Mouse (Mus musculus): Measurements from ENCODE around the gene Arpp19.

Gene Arpp19

GRCm38 (mm10) chr9:75037451-75038356, at the start of gene Arpp19:
TSS of gene Arpp19 (plus strand) at chr9:75037614.
- Histone ChIP-seq H3K9me3 (ENCODE audit: low read length) (no peaks in the 10 kb centered on the region), H3K36me3 (ENCODE audit: insufficient read depth, low read length) (peaks cover 17% of the 10 kb centered on the region; the same call in 1 of the 2 replicates), H3K4me3 (replicated peaks; ENCODE audit: low read length) (peak within 1 kb of the TSS; percentile 97), H3K27me3 (ENCODE audit: insufficient read depth, low read length) (no peaks in the 10 kb centered on the region), H3K4me1 (replicated peaks; ENCODE audit: low read depth, low read length) (peaks cover 32% of the 10 kb centered on the region)
- no peak for TF ChIP-seq NANOG (IDR thresholded peaks at IDR 0.05; ENCODE audit: borderline replicate concordance, low read length)
- TF ChIP-seq POU5F1 (IDR thresholded peaks at IDR 0.05; ENCODE audit: borderline replicate concordance, low read length): no peak
- TF ChIP-seq CTCF (conservative IDR thresholded peaks at IDR 0.05; ENCODE audit: low read length): no peak

- Histone ChIP-seq H3K4me1 (replicated peaks; ENCODE audit: low read depth, low read length) (no peaks in the 10 kb centered on the region; the same call in 1 of the 2 replicates), H3K4me3 (replicated peaks; ENCODE audit: low read length) (no peak overlapping the region), H3K36me3 (ENCODE audit: insufficient read depth, low read length) (no peaks in the 10 kb centered on the region), H3K9me3 (ENCODE audit: low read length) (no peaks in the 10 kb centered on the region), H3K27me3 (ENCODE audit: insufficient read depth, low read length) (no peaks in the 10 kb centered on the region)
- TF ChIP-seq POU5F1 (IDR thresholded peaks at IDR 0.05; ENCODE audit: borderline replicate concordance, low read length) (no peak), NANOG (IDR thresholded peaks at IDR 0.05; ENCODE audit: borderline replicate concordance, low read length) (no peak), CTCF (conservative IDR thresholded peaks at IDR 0.05; ENCODE audit: low read length) (no peak)
These were observed 48.4 kb upstream of the Arpp19 start for GRCm38 (mm10) chr9:74988893-74989460.

- no peak overlapping the region for H3K4me3 ChIP-seq (replicated peaks; ENCODE audit: low read length)
- H3K9me3 ChIP-seq (ENCODE audit: low read length): no peaks in the 10 kb centered on the region
- H3K36me3 ChIP-seq (ENCODE audit: insufficient read depth, low read length): no peaks in the 10 kb centered on the region
- TF ChIP-seq NANOG (IDR thresholded peaks at IDR 0.05; ENCODE audit: borderline replicate concordance, low read length) (no peak), CTCF (conservative IDR thresholded peaks at IDR 0.05; ENCODE audit: low read length) (no peak)
- no peaks in the 10 kb centered on the region for H3K27me3 ChIP-seq (ENCODE audit: insufficient read depth, low read length)
- peaks cover 3% of the 10 kb centered on the region for H3K4me1 ChIP-seq (replicated peaks; ENCODE audit: low read depth, low read length)
These were observed 47.4 kb upstream of the Arpp19 start for GRCm38 (mm10) chr9:74989990-74990389.

- H3K27me3 ChIP-seq (ENCODE audit: insufficient read depth, low read length): no peaks in the 10 kb centered on the region
- no peaks in the 10 kb centered on the region for H3K36me3 ChIP-seq (ENCODE audit: insufficient read depth, low read length)
- H3K4me1 ChIP-seq (replicated peaks; ENCODE audit: low read depth, low read length): peaks cover 42% of the 10 kb centered on the region
- TF ChIP-seq NANOG (IDR thresholded peaks at IDR 0.05; ENCODE audit: borderline replicate concordance, low read length) (no peak), CTCF (conservative IDR thresholded peaks at IDR 0.05; ENCODE audit: low read length) (no peak), POU5F1 (IDR thresholded peaks at IDR 0.05; ENCODE audit: borderline replicate concordance, low read length) (no peak)
- no peaks in the 10 kb centered on the region for H3K9me3 ChIP-seq (ENCODE audit: low read length)
- no peak overlapping the region for H3K4me3 ChIP-seq (replicated peaks; ENCODE audit: low read length)
These were observed 42.7 kb upstream of the Arpp19 start for GRCm38 (mm10) chr9:74994611-74995257.

GRCm38 (mm10) chr9:74996349-74996748, 41.1 kb upstream of the Arpp19 start:
- TF ChIP-seq POU5F1 (IDR thresholded peaks at IDR 0.05; ENCODE audit: borderline replicate concordance, low read length): no peak
- TF ChIP-seq NANOG (IDR thresholded peaks at IDR 0.05; ENCODE audit: borderline replicate concordance, low read length): no peak
- TF ChIP-seq CTCF (conservative IDR thresholded peaks at IDR 0.05; ENCODE audit: low read length): no peak
- Histone ChIP-seq H3K4me1 (replicated peaks; ENCODE audit: low read depth, low read length) (peaks cover 52% of the 10 kb centered on the region), H3K9me3 (ENCODE audit: low read length) (no peaks in the 10 kb centered on the region)

GRCm38 (mm10) chr9:74997976-74998375, 39.4 kb upstream of the Arpp19 start:
- Histone ChIP-seq H3K36me3 (ENCODE audit: insufficient read depth, low read length) (no peaks in the 10 kb centered on the region), H3K4me1 (replicated peaks; ENCODE audit: low read depth, low read length) (peaks cover 52% of the 10 kb centered on the region), H3K4me3 (replicated peaks; ENCODE audit: low read length) (no peak overlapping the region), H3K27me3 (ENCODE audit: insufficient read depth, low read length) (no peaks in the 10 kb centered on the region), H3K9me3 (ENCODE audit: low read length) (no peaks in the 10 kb centered on the region)
- TF ChIP-seq NANOG (IDR thresholded peaks at IDR 0.05; ENCODE audit: borderline replicate concordance, low read length): peak; percentile 36; the same call in 1 of the 2 replicates
- no peak for TF ChIP-seq CTCF (conservative IDR thresholded peaks at IDR 0.05; ENCODE audit: low read length)

More at GRCm38 (mm10) chr9:74996349-74996748, 41.1 kb upstream of the Arpp19 start:
- no peaks in the 10 kb centered on the region for H3K27me3 ChIP-seq (ENCODE audit: insufficient read depth, low read length)
- no peaks in the 10 kb centered on the region for H3K36me3 ChIP-seq (ENCODE audit: insufficient read depth, low read length)
- H3K4me3 ChIP-seq (replicated peaks; ENCODE audit: low read length): no peak overlapping the region

GRCm38 (mm10) chr9:75001006-75001405, 36.4 kb upstream of the Arpp19 start:
- no peaks in the 10 kb centered on the region for H3K9me3 ChIP-seq (ENCODE audit: low read length)
- no peak overlapping the region for H3K4me3 ChIP-seq (replicated peaks; ENCODE audit: low read length)
- no peaks in the 10 kb centered on the region for H3K27me3 ChIP-seq (ENCODE audit: insufficient read depth, low read length)
- H3K36me3 ChIP-seq (ENCODE audit: insufficient read depth, low read length): no peaks in the 10 kb centered on the region
- peaks cover 45% of the 10 kb centered on the region for H3K4me1 ChIP-seq (replicated peaks; ENCODE audit: low read depth, low read length)
- TF ChIP-seq POU5F1 (IDR thresholded peaks at IDR 0.05; ENCODE audit: borderline replicate concordance, low read length): no peak
- TF ChIP-seq CTCF (conservative IDR thresholded peaks at IDR 0.05; ENCODE audit: low read length): no peak

GRCm38 (mm10) chr9:75001611-75002204, 35.7 kb upstream of the Arpp19 start:
- H3K27me3 ChIP-seq (ENCODE audit: insufficient read depth, low read length): no peaks in the 10 kb centered on the region
- H3K4me3 ChIP-seq (replicated peaks; ENCODE audit: low read length): no peak overlapping the region
- TF ChIP-seq CTCF (conservative IDR thresholded peaks at IDR 0.05; ENCODE audit: low read length): no peak
- no peak for TF ChIP-seq NANOG (IDR thresholded peaks at IDR 0.05; ENCODE audit: borderline replicate concordance, low read length)
- no peak for TF ChIP-seq POU5F1 (IDR thresholded peaks at IDR 0.05; ENCODE audit: borderline replicate concordance, low read length)
- H3K9me3 ChIP-seq (ENCODE audit: low read length): no peaks in the 10 kb centered on the region
- no peaks in the 10 kb centered on the region for H3K36me3 ChIP-seq (ENCODE audit: insufficient read depth, low read length)
- peaks cover 38% of the 10 kb centered on the region for H3K4me1 ChIP-seq (replicated peaks; ENCODE audit: low read depth, low read length)
